Mouse (Mus musculus): ENCODE data around the gene Rwdd2b. TPM values are rescaled to one million over a fixed set of nuclear protein-coding genes. Genes with fewer than 3 reads are reported as not detected.

Gene Rwdd2b
- 11.3 and 12.7 TPM in 2 replicates for polyA plus RNA-seq (2016; fragmentation: Nextera tagmentation; extraction: Ambion mirVana)

- Histone ChIP-seq H3K4me1 (peaks cover 15% of the 10 kb centered on the region), H3K4me3 (peak within 1 kb of the TSS; percentile 85), H3K27ac (replicated peaks) (peak within 1 kb of the TSS; percentile 96), H3K36me3 (replicated peaks) (peaks cover 9% of the 10 kb centered on the region), H3K27me3 (replicated peaks; ENCODE audit: low read depth, poor library complexity, severe bottlenecking) (no peaks in the 10 kb centered on the region), H3K9me3 (no peaks in the 10 kb centered on the region)
- peak; percentile 93 for DNase-seq (ENCODE audit: low spot score)
- under 1% methylated on average over 38 of the region's 38 CpGs for WGBS
Observed at GRCm38 (mm10) chr16:87440184-87440686, at the start of gene Rwdd2b. Gene Rwdd2b, minus strand, starts transcription at chr16:87440573.

GRCm38 (mm10) chr16:87488605-87489004 lies 48.2 kb upstream of the Rwdd2b start:
- no peaks in the 10 kb centered on the region for H3K4me1 ChIP-seq
- 91% methylated on average over 2 of the region's 2 CpGs for WGBS
- no peaks in the 10 kb centered on the region for H3K27me3 ChIP-seq (replicated peaks; ENCODE audit: low read depth, poor library complexity, severe bottlenecking)
- no peaks in the 10 kb centered on the region for H3K9me3 ChIP-seq
- peaks cover 98% of the 10 kb centered on the region for H3K36me3 ChIP-seq (replicated peaks)
- DNase-seq (ENCODE audit: low spot score), result no peak
- no peak overlapping the region for H3K27ac ChIP-seq (replicated peaks)
- no peak overlapping the region for H3K4me3 ChIP-seq

- Histone ChIP-seq H3K27me3 (replicated peaks; ENCODE audit: low read depth, poor library complexity, severe bottlenecking) (no peaks in the 10 kb centered on the region), H3K27ac (replicated peaks) (no peak overlapping the region), H3K4me3 (no peak overlapping the region), H3K9me3 (no peaks in the 10 kb centered on the region), H3K4me1 (no peaks in the 10 kb centered on the region), H3K36me3 (replicated peaks) (peaks cover 98% of the 10 kb centered on the region)
- DNase-seq (ENCODE audit: low spot score), result no peak
- 96% methylated on average over 5 of the region's 5 CpGs for WGBS
Observed at GRCm38 (mm10) chr16:87486739-87487138, 46.4 kb upstream of the Rwdd2b start.

GRCm38 (mm10) chr16:87484367-87484766 lies 44.0 kb upstream of the Rwdd2b start:
- no peak overlapping the region for H3K4me3 ChIP-seq
- 87% methylated on average over 5 of the region's 5 CpGs for WGBS
- H3K36me3 ChIP-seq (replicated peaks), result peaks cover 94% of the 10 kb centered on the region
- H3K27ac ChIP-seq (replicated peaks), result no peak overlapping the region
- no peaks in the 10 kb centered on the region for H3K27me3 ChIP-seq (replicated peaks; ENCODE audit: low read depth, poor library complexity, severe bottlenecking)
- no peaks in the 10 kb centered on the region for H3K9me3 ChIP-seq
- H3K4me1 ChIP-seq, result no peaks in the 10 kb centered on the region
- DNase-seq (ENCODE audit: low spot score), result no peak

GRCm38 (mm10) chr16:87470579-87470978 lies 30.2 kb upstream of the Rwdd2b start:
- peaks cover 95% of the 10 kb centered on the region for H3K36me3 ChIP-seq (replicated peaks)
- no peak overlapping the region for H3K27ac ChIP-seq (replicated peaks)
- no peaks in the 10 kb centered on the region for H3K9me3 ChIP-seq
- 92% methylated on average over 4 of the region's 4 CpGs for WGBS
- no peaks in the 10 kb centered on the region for H3K4me1 ChIP-seq
- DNase-seq (ENCODE audit: low spot score), result no peak
- H3K27me3 ChIP-seq (replicated peaks; ENCODE audit: low read depth, poor library complexity, severe bottlenecking), result no peaks in the 10 kb centered on the region
- no peak overlapping the region for H3K4me3 ChIP-seq

- no peaks in the 10 kb centered on the region for H3K9me3 ChIP-seq
Observed at GRCm38 (mm10) chr16:87458752-87459151, 18.4 kb upstream of the Rwdd2b start.

GRCm38 (mm10) chr16:87455180-87455611 lies 14.8 kb upstream of the Rwdd2b start:
- Histone ChIP-seq H3K4me1 (peaks cover 24% of the 10 kb centered on the region), H3K27ac (replicated peaks) (peak overlapping the region; percentile 89), H3K27me3 (replicated peaks; ENCODE audit: low read depth, poor library complexity, severe bottlenecking) (no peaks in the 10 kb centered on the region), H3K9me3 (no peaks in the 10 kb centered on the region), H3K4me3 (peak overlapping the region; percentile 97), H3K36me3 (replicated peaks) (peaks cover 18% of the 10 kb centered on the region)
- no peak for DNase-seq (ENCODE audit: low spot score)
- WGBS, result under 1% methylated on average over 38 of the region's 38 CpGs

More at GRCm38 (mm10) chr16:87458752-87459151, 18.4 kb upstream of the Rwdd2b start:
- H3K4me1 ChIP-seq, result peaks cover 24% of the 10 kb centered on the region
- H3K27me3 ChIP-seq (replicated peaks; ENCODE audit: low read depth, poor library complexity, severe bottlenecking), result no peaks in the 10 kb centered on the region
- H3K4me3 ChIP-seq, result no peak overlapping the region
- no peak for DNase-seq (ENCODE audit: low spot score)
- WGBS, result 96% methylated on average over 3 of the region's 3 CpGs
- no peak overlapping the region for H3K27ac ChIP-seq (replicated peaks)
- peaks cover 53% of the 10 kb centered on the region for H3K36me3 ChIP-seq (replicated peaks)

GRCm38 (mm10) chr16:87454419-87455179 lies 14.2 kb upstream of the Rwdd2b start, which contains the start of gene Usp16:
Gene Usp16, plus strand, starts transcription at chr16:87454703.
- Histone ChIP-seq H3K4me3 (peak within 1 kb of the TSS; percentile 97), H3K27ac (replicated peaks) (peak within 1 kb of the TSS; percentile 89), H3K27me3 (replicated peaks; ENCODE audit: low read depth, poor library complexity, severe bottlenecking) (no peaks in the 10 kb centered on the region), H3K4me1 (peaks cover 24% of the 10 kb centered on the region), H3K9me3 (no peaks in the 10 kb centered on the region), H3K36me3 (replicated peaks) (peaks cover 12% of the 10 kb centered on the region)
- DNase-seq (ENCODE audit: low spot score), result peak; percentile 92
- 10% methylated on average over 45 of the region's 45 CpGs for WGBS

- H3K4me3 ChIP-seq, result no peak overlapping the region
- no peaks in the 10 kb centered on the region for H3K27me3 ChIP-seq (replicated peaks; ENCODE audit: low read depth, poor library complexity, severe bottlenecking)
- H3K4me1 ChIP-seq, result peaks cover 24% of the 10 kb centered on the region
- no peaks in the 10 kb centered on the region for H3K36me3 ChIP-seq (replicated peaks)
- no peak for DNase-seq (ENCODE audit: low spot score)
- no peaks in the 10 kb centered on the region for H3K9me3 ChIP-seq
- 89% methylated on average over 2 of the region's 2 CpGs for WGBS
- no peak overlapping the region for H3K27ac ChIP-seq (replicated peaks)
Observed at GRCm38 (mm10) chr16:87453226-87453625, 12.9 kb upstream of the Rwdd2b start.

- Histone ChIP-seq H3K27ac (replicated peaks) (no peak overlapping the region), H3K27me3 (replicated peaks; ENCODE audit: low read depth, poor library complexity, severe bottlenecking) (no peaks in the 10 kb centered on the region), H3K4me1 (peaks cover 12% of the 10 kb centered on the region), H3K36me3 (replicated peaks) (no peaks in the 10 kb centered on the region), H3K9me3 (no peaks in the 10 kb centered on the region), H3K4me3 (no peak overlapping the region)
- WGBS, result 97% methylated on average over 3 of the region's 3 CpGs
- no peak for DNase-seq (ENCODE audit: low spot score)
Observed at GRCm38 (mm10) chr16:87445528-87445927, 5.2 kb upstream of the Rwdd2b start.

GRCm38 (mm10) chr16:87445110-87445509 lies 4.7 kb upstream of the Rwdd2b start:
- Histone ChIP-seq H3K27me3 (replicated peaks; ENCODE audit: low read depth, poor library complexity, severe bottlenecking) (no peaks in the 10 kb centered on the region), H3K9me3 (no peaks in the 10 kb centered on the region), H3K27ac (replicated peaks) (no peak overlapping the region), H3K36me3 (replicated peaks) (no peaks in the 10 kb centered on the region), H3K4me3 (no peak overlapping the region), H3K4me1 (peaks cover 12% of the 10 kb centered on the region)
- no peak for DNase-seq (ENCODE audit: low spot score)

GRCm38 (mm10) chr16:87444071-87444470 lies 3.7 kb upstream of the Rwdd2b start:
- DNase-seq (ENCODE audit: low spot score), result no peak
- 48% methylated on average over 1 of the region's 1 CpGs for WGBS
- peaks cover 15% of the 10 kb centered on the region for H3K4me1 ChIP-seq
- H3K4me3 ChIP-seq, result no peak overlapping the region
- H3K36me3 ChIP-seq (replicated peaks), result no peaks in the 10 kb centered on the region
- no peak overlapping the region for H3K27ac ChIP-seq (replicated peaks)
- H3K27me3 ChIP-seq (replicated peaks; ENCODE audit: low read depth, poor library complexity, severe bottlenecking), result no peaks in the 10 kb centered on the region
- no peaks in the 10 kb centered on the region for H3K9me3 ChIP-seq

- DNase-seq (ENCODE audit: low spot score), result no peak
- no peaks in the 10 kb centered on the region for H3K27me3 ChIP-seq (replicated peaks; ENCODE audit: low read depth, poor library complexity, severe bottlenecking)
- no peaks in the 10 kb centered on the region for H3K9me3 ChIP-seq
- no peaks in the 10 kb centered on the region for H3K36me3 ChIP-seq (replicated peaks)
- H3K27ac ChIP-seq (replicated peaks), result no peak overlapping the region
- peaks cover 15% of the 10 kb centered on the region for H3K4me1 ChIP-seq
- H3K4me3 ChIP-seq, result no peak overlapping the region
Observed at GRCm38 (mm10) chr16:87443245-87443644, 2.9 kb upstream of the Rwdd2b start.
